Mouse (Mus musculus) layer of hippocampus, postnatal 10 days (tissue): Measurements from ENCODE around the gene Heatr6. TPM values are rescaled to one million over a fixed set of nuclear protein-coding genes. Genes with fewer than 3 reads are reported as not detected.

ENCODE experiments used
- DNase-seq, 2 experiments: peaks; one replicate each; pipeline ENCODE4 v3.0.0; 2021; ENCODE audit warnings: low spot score in 2 of 2
- total RNA-seq, 2 experiments: library from RNA; stranded (reverse); gene quantifications; 2 replicates each; pipeline ENCODE4 v1.2.3; 2021

Heatr6 gene
- total RNA-seq, 2 experiments from 2014 or later = 19.6 to 20.8 TPM

GRCm38 (mm10) chr11:83799871-83800430 is 46.5 kb downstream of the Heatr6 start:
- DNase-seq = no peak

- peak in 1 of 2 experiments; percentile 26 for DNase-seq
These were observed 48.7 kb downstream of the Heatr6 start for GRCm38 (mm10) chr11:83802166-83802565.

- DNase-seq = no peak
These were observed 49.1 kb downstream of the Heatr6 start for GRCm38 (mm10) chr11:83802581-83802980.

GRCm38 (mm10) chr11:83810441-83810840 is 56.9 kb downstream of the Heatr6 start:
- DNase-seq = no peak

GRCm38 (mm10) chr11:83815191-83815590 is 61.7 kb downstream of the Heatr6 start:
- no peak for DNase-seq

GRCm38 (mm10) chr11:83815628-83816027 is 62.1 kb downstream of the Heatr6 start:
- peak; percentile 56 to 69 for DNase-seq

- DNase-seq = no peak
These were observed 63.6 kb downstream of the Heatr6 start for GRCm38 (mm10) chr11:83817048-83817447.

- DNase-seq = no peak
These were observed 64.5 kb downstream of the Heatr6 start for GRCm38 (mm10) chr11:83817994-83818393.

GRCm38 (mm10) chr11:83818591-83819127 is 65.2 kb downstream of the Heatr6 start:
- no peak for DNase-seq

GRCm38 (mm10) chr11:83819806-83820483 is 66.4 kb downstream of the Heatr6 start:
- DNase-seq = no peak

GRCm38 (mm10) chr11:83826142-83826541 is 72.6 kb downstream of the Heatr6 start:
- no peak for DNase-seq

- DNase-seq = no peak
These were observed 75.2 kb downstream of the Heatr6 start for GRCm38 (mm10) chr11:83828553-83829142.

GRCm38 (mm10) chr11:83832389-83832788 is 78.9 kb downstream of the Heatr6 start:
- peak in 1 of 2 experiments; percentile 10 for DNase-seq

Other genes starting within 250 kb of the Heatr6 start
- not detected for gene Heatr9, start 231.5 kb upstream of the Heatr6 start, total RNA-seq
- gene Ccl5, start 223.2 kb upstream of the Heatr6 start, total RNA-seq = not detected
- 1 to 10 TPM; 1.9 to 3.0 TPM for gene Ccl9, start 175.1 kb upstream of the Heatr6 start, total RNA-seq
- 1 to 10 TPM; 1.1 to 1.7 TPM for gene Ccl6, start 160.6 kb upstream of the Heatr6 start, total RNA-seq
- not detected for gene Rpl9-ps1, start 108.1 kb upstream of the Heatr6 start, total RNA-seq
- under 1 TPM in 1 of 2 experiments, not detected in 1; 0.62 TPM for gene Ccl3, start 104.3 kb upstream of the Heatr6 start, total RNA-seq
- gene Ccl4, start 91.1 kb upstream of the Heatr6 start, total RNA-seq = not detected
- not detected for gene Wfdc17, start 49.7 kb upstream of the Heatr6 start, total RNA-seq
- not detected for gene Wfdc18, start 44.7 kb upstream of the Heatr6 start, total RNA-seq
- gene Wfdc21, start 6.8 kb upstream of the Heatr6 start, total RNA-seq = not detected
- gene Hnf1b, start 96.4 kb downstream of the Heatr6 start, total RNA-seq = under 1 TPM in 1 of 2 experiments, not detected in 1; 0.21 TPM
- gene Ddx52, start 188.4 kb downstream of the Heatr6 start, total RNA-seq = 10 to 100 TPM; 12.1 to 12.7 TPM
- gene Synrg, start 210.7 kb downstream of the Heatr6 start, total RNA-seq = 10 to 100 TPM; 52.6 to 54.5 TPM